Mouse (Mus musculus) kidney, postnatal 0 days (tissue): ENCODE measurements around the gene Prss33. TPM values are rescaled to one million over a fixed set of nuclear protein-coding genes. Genes with fewer than 3 reads are reported as not detected.

Experiments
- ATAC-seq: fragments of 200-750 bp; cut with Nextera tagmentation; replicated peaks from 2 replicates; pipeline ENCODE4 v1.8.0; 2017; ENCODE audit warnings: low read depth, moderate number of reproducible peaks, moderate TSS enrichment, moderate library complexity; ENCODE audit not compliant: low FRiP score
- DNase-seq: peaks from one replicate; pipeline ENCODE4 v3.0.0-alpha.2; 2016; ENCODE audit warnings: low spot score
- H3K27ac ChIP-seq: fragments of 300-500 bp; sonication (generic); 2 replicates; pipeline ENCODE4 v1.5.1; 2014; ENCODE audit warnings: mild to moderate bottlenecking
- H3K27me3 ChIP-seq: fragments of 300-500 bp; sonication (generic); 2 replicates; pipeline ENCODE4 v1.6.1; 2014; ENCODE audit warnings: low read length, mixed read lengths; ENCODE audit not compliant: insufficient read depth
- H3K36me3 ChIP-seq: fragments of 300-500 bp; sonication (generic); 2 replicates; pipeline ENCODE4 v1.6.1; 2014; ENCODE audit warnings: low read length, mixed read lengths; ENCODE audit not compliant: insufficient read depth
- H3K4me1 ChIP-seq: fragments of 300-500 bp; sonication (generic); replicated peaks from 2 replicates; pipeline ENCODE4 v1.6.1; 2014; ENCODE audit warnings: antibody characterized with exemption, low read length, mixed read lengths; ENCODE audit not compliant: insufficient read depth
- H3K4me2 ChIP-seq: fragments of 300-500 bp; sonication (generic); 2 replicates; pipeline ENCODE4 v1.6.1; 2014; ENCODE audit warnings: mild to moderate bottlenecking, low read length, moderate library complexity, mixed read lengths
- H3K4me3 ChIP-seq: fragments of 300-500 bp; sonication (generic); replicated peaks from 2 replicates; pipeline ENCODE4 v1.5.1; 2014; ENCODE audit warnings: low read depth, low read length
- H3K9ac ChIP-seq: fragments of 300-500 bp; sonication (generic); 2 replicates; pipeline ENCODE4 v1.6.1; 2014; ENCODE audit warnings: low read depth, low read length
- H3K9me3 ChIP-seq: fragments of 300-500 bp; sonication (generic); replicated peaks from 2 replicates; pipeline ENCODE4 v1.6.1; 2016; ENCODE audit warnings: low read length, inconsistent platforms, mixed read lengths
- CTCF ChIP-seq: IDR thresholded peaks from 2 replicates; pipeline ENCODE4 v1.5.1; 2016; ENCODE audit warnings: antibody characterized with exemption, low read depth, mild to moderate bottlenecking, moderate library complexity
- WGBS: fragments of 180-500 bp; shearing (Covaris S2); extraction: QIAGEN DNeasy Blood & Tissue Kit; methylation state at CpG from one replicate; pipeline ENCODE4 v1.1.7; 2014; 5-methylcytosine and 5-hydroxymethylcytosine counted together
- polyA plus RNA-seq: library from polyadenylated mRNA; unstranded; fragments of >200 nt; fragmentation: Nextera tagmentation; extraction: Ambion mirVana; gene quantifications from 2 replicates; pipeline ENCODE4 v1.2.1, GENCODE M21; 2015

The Prss33 gene
- polyA plus RNA-seq, 1 experiment from 2014 or later: 0.11 TPM

DNA sequence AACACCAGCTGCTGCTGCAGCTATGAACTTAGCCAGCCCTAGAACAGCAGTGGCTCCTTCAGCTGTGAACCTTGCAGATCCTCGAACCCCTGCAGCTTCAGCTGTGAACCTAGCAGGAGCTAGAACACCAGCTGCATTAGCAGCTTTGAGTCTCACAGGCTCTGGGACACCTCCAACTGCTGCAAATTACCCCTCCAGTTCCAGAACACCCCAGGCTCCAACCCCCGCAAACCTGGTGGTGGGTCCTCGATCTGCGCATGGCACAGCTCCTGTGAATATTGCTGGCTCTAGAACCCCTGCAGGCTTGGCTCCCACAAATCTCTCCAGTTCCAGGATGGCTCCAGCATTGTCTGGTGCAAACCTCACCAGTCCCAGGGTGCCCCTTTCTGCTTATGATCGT, 15.1 kb downstream of the Prss33 start:
- Histone ChIP-seq H3K9me3 (peaks cover 15% of the 10 kb centered on the region), H3K27me3 (no peaks in the 10 kb centered on the region), H3K9ac (no peak overlapping the region), H3K4me2 (no peak overlapping the region), H3K4me1 (no peaks in the 10 kb centered on the region), H3K27ac (no peak overlapping the region), H3K4me3 (no peak overlapping the region), H3K36me3 (peaks cover 92% of the 10 kb centered on the region)
- ATAC-seq (no peak), DNase-seq (no peak)
- TF ChIP-seq CTCF: no peak
- 94% methylated on average over 5 of the region's 5 CpGs for WGBS

DNA sequence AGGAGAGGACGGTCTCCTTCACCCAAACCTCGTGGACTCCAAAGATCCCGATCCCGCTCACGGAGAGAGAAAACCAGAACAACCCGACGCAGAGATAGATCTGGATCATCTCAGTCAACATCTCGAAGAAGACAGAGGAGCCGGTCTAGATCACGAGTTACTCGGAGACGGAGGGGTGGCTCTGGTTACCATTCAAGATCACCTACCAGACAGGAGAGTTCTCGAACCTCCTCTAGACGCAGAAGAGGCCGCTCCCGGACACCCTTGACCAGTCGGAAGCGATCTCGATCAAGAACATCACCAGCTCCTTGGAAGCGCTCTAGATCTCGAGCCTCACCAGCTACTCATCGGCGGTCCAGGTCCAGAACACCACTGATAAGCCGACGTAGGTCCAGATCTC, 16.6 kb downstream of the Prss33 start:
- H3K27ac ChIP-seq: no peak overlapping the region
- no peaks in the 10 kb centered on the region for H3K27me3 ChIP-seq
- H3K4me3 ChIP-seq: no peak overlapping the region
- no peaks in the 10 kb centered on the region for H3K4me1 ChIP-seq
- no peak for ATAC-seq
- WGBS: 98% methylated on average over 25 of the region's 25 CpGs
- DNase-seq: no peak
- no peak overlapping the region for H3K4me2 ChIP-seq
- H3K9me3 ChIP-seq: peaks cover 22% of the 10 kb centered on the region
- TF ChIP-seq CTCF: no peak
- H3K36me3 ChIP-seq: peaks cover 92% of the 10 kb centered on the region
- no peak overlapping the region for H3K9ac ChIP-seq

- ATAC-seq (no peak), DNase-seq (no peak)
- no peak for TF ChIP-seq CTCF
- Histone ChIP-seq H3K27me3 (no peaks in the 10 kb centered on the region), H3K36me3 (peaks cover 93% of the 10 kb centered on the region), H3K9me3 (peaks cover 22% of the 10 kb centered on the region), H3K4me2 (no peak overlapping the region), H3K27ac (no peak overlapping the region), H3K4me1 (no peaks in the 10 kb centered on the region), H3K4me3 (no peak overlapping the region), H3K9ac (no peak overlapping the region)
- WGBS: 98% methylated on average over 8 of the region's 8 CpGs
Observed at GRCm38 (mm10) chr17:23818579-23818978, 17.3 kb downstream of the Prss33 start.

DNA sequence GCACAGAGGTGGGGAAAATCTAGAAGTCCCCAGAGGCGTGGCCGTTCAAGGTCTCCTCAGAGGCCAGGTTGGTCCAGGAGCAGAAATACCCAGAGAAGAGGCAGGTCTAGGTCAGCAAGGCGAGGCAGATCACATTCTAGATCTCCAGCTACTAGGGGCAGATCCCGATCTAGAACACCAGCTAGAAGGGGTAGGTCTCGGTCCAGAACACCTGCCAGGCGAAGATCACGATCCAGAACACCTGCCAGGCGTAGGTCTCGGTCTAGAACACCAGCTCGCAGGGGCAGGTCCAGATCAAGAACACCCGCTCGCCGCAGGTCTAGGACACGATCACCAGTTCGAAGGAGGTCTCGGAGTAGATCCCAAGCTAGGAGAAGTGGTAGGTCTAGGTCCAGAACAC, 20.2 kb downstream of the Prss33 start:
- H3K4me1 ChIP-seq: no peaks in the 10 kb centered on the region
- no peak for TF ChIP-seq CTCF
- H3K4me3 ChIP-seq: no peak overlapping the region
- peaks cover 22% of the 10 kb centered on the region for H3K9me3 ChIP-seq
- 97% methylated on average over 16 of the region's 16 CpGs for WGBS
- ATAC-seq (no peak), DNase-seq (no peak)
- H3K9ac ChIP-seq: no peak overlapping the region
- H3K27me3 ChIP-seq: no peaks in the 10 kb centered on the region
- no peak overlapping the region for H3K4me2 ChIP-seq
- H3K36me3 ChIP-seq: peaks cover 85% of the 10 kb centered on the region
- no peak overlapping the region for H3K27ac ChIP-seq

DNA sequence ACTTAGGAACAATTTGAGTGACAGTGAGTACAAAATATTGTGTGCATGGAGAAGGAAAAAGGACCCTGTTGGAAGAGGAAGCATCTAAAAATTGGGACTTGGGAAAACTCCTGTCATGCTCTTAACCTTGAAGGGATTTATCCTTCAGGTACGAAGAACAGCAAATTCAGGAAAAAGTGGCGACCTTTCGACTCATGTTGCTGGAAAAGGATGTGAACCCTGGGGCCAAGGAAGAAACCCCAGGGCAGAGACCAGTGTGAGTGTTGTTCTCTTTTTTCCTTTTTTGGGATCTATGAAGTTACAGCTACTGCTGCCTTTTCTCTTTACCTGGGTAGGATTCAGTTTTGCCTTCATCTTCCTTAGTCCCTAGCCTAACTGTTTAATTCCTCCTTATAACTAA, 27.9 kb downstream of the Prss33 start:
- DNase-seq: no peak
- TF ChIP-seq CTCF: no peak
- WGBS: 87% methylated on average over 3 of the region's 3 CpGs
- Histone ChIP-seq H3K9me3 (no peaks in the 10 kb centered on the region), H3K4me1 (peaks cover 18% of the 10 kb centered on the region; the same call in 1 of the 2 replicates), H3K9ac (no peak overlapping the region), H3K4me3 (no peak overlapping the region), H3K27ac (no peak overlapping the region), H3K36me3 (peaks cover 46% of the 10 kb centered on the region), H3K4me2 (no peak overlapping the region), H3K27me3 (no peaks in the 10 kb centered on the region)
- ATAC-seq: no peak

DNA sequence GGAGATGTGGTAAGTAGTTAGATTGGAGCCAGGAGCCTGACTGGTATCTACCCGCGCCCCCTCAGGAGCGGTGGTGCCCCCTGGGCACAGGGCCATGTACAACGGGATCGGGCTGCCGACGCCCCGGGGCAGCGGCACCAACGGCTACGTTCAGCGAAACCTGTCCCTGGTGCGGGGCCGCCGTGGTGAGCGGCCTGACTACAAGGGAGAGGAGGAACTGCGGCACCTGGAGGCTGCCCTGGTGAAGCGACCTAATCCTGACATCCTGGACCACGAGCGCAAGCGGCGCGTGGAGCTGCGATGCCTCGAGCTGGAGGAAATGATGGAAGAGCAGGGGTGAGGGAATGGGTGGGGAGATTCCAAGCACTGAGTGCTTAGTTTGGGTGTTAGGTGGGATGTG, 29.0 kb downstream of the Prss33 start:
- DNase-seq: peak; percentile 61
- H3K9me3 ChIP-seq: no peaks in the 10 kb centered on the region
- H3K27ac ChIP-seq: peak overlapping the region; percentile 47; the same call in 1 of the 2 replicates
- H3K9ac ChIP-seq: no peak overlapping the region
- no peaks in the 10 kb centered on the region for H3K27me3 ChIP-seq
- 48% methylated on average over 25 of the region's 25 CpGs for WGBS
- H3K4me1 ChIP-seq: peaks cover 18% of the 10 kb centered on the region; the same call in 1 of the 2 replicates
- H3K4me2 ChIP-seq: peak overlapping the region; percentile 82
- H3K4me3 ChIP-seq: peak overlapping the region; percentile 16; the same call in 1 of the 2 replicates
- peak; percentile 63 for TF ChIP-seq CTCF
- no peak for ATAC-seq
- H3K36me3 ChIP-seq: peaks cover 36% of the 10 kb centered on the region
